Mouse (Mus musculus): ENCODE measurements around the gene Tex10. TPM values are rescaled to one million over a fixed set of nuclear protein-coding genes. Genes with fewer than 3 reads are reported as not detected.

Gene Tex10
- total RNA-seq (2014; rRNA removed), result 21.5 and 24.2 TPM in 2 replicates
- 19.7 and 21.6 TPM in 2 replicates for polyA plus RNA-seq (2015; fragmentation: Nextera tagmentation; extraction: Ambion mirVana)

DNA sequence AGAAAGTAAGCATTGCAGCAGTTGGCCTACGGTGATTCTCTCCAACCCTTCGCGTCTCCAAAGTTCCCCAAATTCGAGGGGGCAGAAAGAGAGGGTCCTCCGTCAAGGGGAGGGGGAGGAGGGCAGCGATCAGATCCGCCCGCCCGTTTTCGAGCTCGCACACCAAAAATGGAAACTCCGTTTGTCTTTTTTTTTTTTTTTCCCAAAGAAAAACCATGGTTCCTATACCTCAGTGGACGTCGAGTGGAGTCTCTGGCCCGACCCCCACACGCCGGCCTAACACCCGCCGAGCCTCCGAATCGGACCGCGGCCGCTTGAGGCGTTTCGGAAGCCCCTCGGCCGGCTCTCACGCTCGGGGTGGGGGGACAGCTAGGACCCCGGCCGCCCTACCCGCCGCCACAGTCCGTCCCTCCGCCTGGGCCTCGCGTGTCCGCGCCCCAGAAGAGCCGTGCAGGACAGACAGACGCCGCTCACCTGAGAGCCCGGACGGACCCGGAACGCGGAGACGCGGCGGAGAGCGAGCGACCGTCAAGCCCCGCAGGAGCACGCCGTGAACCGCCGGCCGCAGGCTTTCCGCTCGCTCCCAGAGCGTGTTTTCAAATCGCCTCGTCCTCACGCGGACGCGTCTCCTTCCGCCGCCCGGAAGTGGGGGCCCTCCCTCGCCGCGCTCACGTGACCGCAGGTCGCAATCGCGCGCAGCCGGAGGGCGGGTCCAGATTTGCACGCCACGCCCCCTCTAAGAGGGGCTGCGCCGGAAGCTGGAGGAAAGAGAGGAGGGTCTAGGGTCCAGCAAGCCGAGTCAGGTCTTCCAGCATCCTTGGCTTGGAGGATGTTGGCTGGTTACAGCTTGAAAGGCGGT lies at the start of gene Tex10:
Tex10 (minus strand) TSS at position 668 of the 859 bp plus-strand sequence.
- WGBS, result under 1% methylated on average over 85 of the region's 89 CpGs
- Histone ChIP-seq H3K36me3 (ENCODE audit: insufficient read depth, low read length) (peaks cover 6% of the 10 kb centered on the region; the same call in 1 of the 2 replicates), H3K27me3 (ENCODE audit: insufficient read depth, low read length) (no peaks in the 10 kb centered on the region), H3K4me1 (ENCODE audit: insufficient read depth, low read length) (peaks cover 4% of the 10 kb centered on the region; the same call in 1 of the 2 replicates), H3K9me3 (ENCODE audit: low read length) (no peaks in the 10 kb centered on the region), H3K27ac (peak within 1 kb of the TSS; percentile 70; the same call in 1 of the 2 replicates), H3K4me2 (ENCODE audit: low read depth, low read length) (peak within 1 kb of the TSS; percentile 94), H3K9ac (replicated peaks; ENCODE audit: low read length) (peak within 1 kb of the TSS; percentile 78), H3K4me3 (ENCODE audit: low read length) (peak within 1 kb of the TSS; percentile 73)
- ATAC-seq (peak; percentile 97), DNase-seq (ENCODE audit: low spot score) (peak; percentile 96)
- no peak for TF ChIP-seq CTCF (IDR thresholded peaks at IDR 0.05; ENCODE audit: low read depth)

DNA sequence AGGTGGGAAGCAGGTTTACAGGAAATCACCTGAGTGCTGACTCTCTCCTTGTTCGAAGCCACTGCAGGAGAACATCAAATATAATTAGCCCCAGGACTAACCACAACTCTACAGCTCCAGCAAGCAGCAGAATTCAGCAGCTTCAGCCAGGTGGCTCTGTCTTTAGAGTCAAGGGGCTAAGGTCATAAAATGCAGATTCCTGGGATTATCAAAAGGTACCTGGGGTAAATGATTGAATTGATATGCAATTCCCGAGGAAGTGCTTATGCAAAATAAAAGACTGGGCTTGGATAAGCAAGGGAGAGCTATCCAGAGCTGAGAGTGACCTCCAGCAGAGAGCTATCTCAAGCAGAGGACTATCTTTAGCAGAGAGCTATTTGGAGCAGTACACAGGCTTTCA lies 37.6 kb upstream of the Tex10 start:
- Histone ChIP-seq H3K4me3 (ENCODE audit: low read length) (no peak overlapping the region), H3K27ac (no peak overlapping the region), H3K4me2 (ENCODE audit: low read depth, low read length) (no peak overlapping the region), H3K36me3 (ENCODE audit: insufficient read depth, low read length) (no peaks in the 10 kb centered on the region), H3K4me1 (ENCODE audit: insufficient read depth, low read length) (no peaks in the 10 kb centered on the region), H3K9ac (replicated peaks; ENCODE audit: low read length) (no peak overlapping the region), H3K27me3 (ENCODE audit: insufficient read depth, low read length) (no peaks in the 10 kb centered on the region), H3K9me3 (ENCODE audit: low read length) (0 out of 2 replicates have a peak, but pooled peaks cover 2% of the 10 kb centered on the region)
- no peak for DNase-seq (ENCODE audit: low spot score)
- no peak for ATAC-seq
- TF ChIP-seq CTCF (IDR thresholded peaks at IDR 0.05; ENCODE audit: low read depth), result no peak
- 66% methylated on average over 2 of the region's 2 CpGs for WGBS

DNA sequence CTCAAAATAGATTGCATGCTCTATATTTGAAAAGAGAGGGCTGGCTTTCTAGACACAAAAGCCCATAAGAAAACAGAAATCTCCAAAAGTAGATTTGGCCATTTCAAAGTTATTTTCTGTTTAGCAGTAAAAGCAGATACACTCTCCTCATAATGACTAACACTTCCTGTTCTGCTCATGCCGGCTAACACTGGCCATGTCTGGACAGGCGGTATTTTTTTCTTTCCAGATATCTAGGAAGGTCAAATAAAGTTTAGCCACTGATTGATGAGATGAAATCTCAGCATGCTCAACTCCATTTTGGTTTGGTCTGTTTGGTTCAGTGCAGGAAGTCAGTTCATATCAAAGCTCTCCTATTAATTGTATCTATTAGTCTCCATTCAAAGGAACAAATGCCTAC lies 19.3 kb upstream of the Tex10 start:
- Histone ChIP-seq H3K4me3 (ENCODE audit: low read length) (no peak overlapping the region), H3K9me3 (ENCODE audit: low read length) (no peaks in the 10 kb centered on the region), H3K9ac (replicated peaks; ENCODE audit: low read length) (no peak overlapping the region), H3K27me3 (ENCODE audit: insufficient read depth, low read length) (no peaks in the 10 kb centered on the region), H3K36me3 (ENCODE audit: insufficient read depth, low read length) (no peaks in the 10 kb centered on the region), H3K27ac (no peak overlapping the region), H3K4me1 (ENCODE audit: insufficient read depth, low read length) (no peaks in the 10 kb centered on the region), H3K4me2 (ENCODE audit: low read depth, low read length) (no peak overlapping the region)
- no peak for ATAC-seq
- DNase-seq (ENCODE audit: low spot score), result no peak
- TF ChIP-seq CTCF (IDR thresholded peaks at IDR 0.05; ENCODE audit: low read depth), result no peak
- WGBS, result 89% methylated on average over 2 of the region's 2 CpGs

DNA sequence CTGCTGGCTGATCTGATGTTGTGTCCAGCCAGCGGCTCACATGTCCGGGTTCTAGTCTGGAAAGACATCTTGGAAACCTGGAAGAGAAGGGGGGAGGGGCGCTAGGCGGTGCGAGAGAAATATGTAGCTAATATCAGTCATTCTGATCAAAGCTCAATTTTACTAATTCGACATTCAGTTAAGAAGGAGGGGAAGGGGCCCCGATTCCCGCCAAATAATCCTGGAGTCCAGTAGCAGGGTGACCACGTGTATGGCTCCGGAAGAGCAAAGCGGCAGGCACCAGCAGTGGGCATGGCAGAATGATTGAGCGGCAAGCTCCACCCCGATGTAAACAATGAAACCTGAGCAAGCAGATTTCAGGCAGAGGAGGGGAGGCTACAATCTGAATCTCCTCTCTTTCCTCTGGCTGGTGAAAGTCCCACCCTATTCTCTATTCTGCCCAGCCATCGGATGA lies 18.1 kb upstream of the Tex10 start:
- Histone ChIP-seq H3K4me2 (ENCODE audit: low read depth, low read length) (peak overlapping the region; percentile 47), H3K9ac (replicated peaks; ENCODE audit: low read length) (0 out of 2 replicates have a peak overlapping the region, but pooled peaks have one; percentile 14), H3K27me3 (ENCODE audit: insufficient read depth, low read length) (no peaks in the 10 kb centered on the region), H3K4me3 (ENCODE audit: low read length) (peak overlapping the region; percentile 28), H3K27ac (no peak overlapping the region), H3K4me1 (ENCODE audit: insufficient read depth, low read length) (no peaks in the 10 kb centered on the region), H3K9me3 (ENCODE audit: low read length) (no peaks in the 10 kb centered on the region), H3K36me3 (ENCODE audit: insufficient read depth, low read length) (no peaks in the 10 kb centered on the region)
- DNase-seq (ENCODE audit: low spot score), result peak; percentile 42
- TF ChIP-seq CTCF (IDR thresholded peaks at IDR 0.05; ENCODE audit: low read depth), result no peak
- WGBS, result 11% methylated on average over 14 of the region's 14 CpGs
- peak; percentile 43; the same call in 1 of the 2 replicates for ATAC-seq

DNA sequence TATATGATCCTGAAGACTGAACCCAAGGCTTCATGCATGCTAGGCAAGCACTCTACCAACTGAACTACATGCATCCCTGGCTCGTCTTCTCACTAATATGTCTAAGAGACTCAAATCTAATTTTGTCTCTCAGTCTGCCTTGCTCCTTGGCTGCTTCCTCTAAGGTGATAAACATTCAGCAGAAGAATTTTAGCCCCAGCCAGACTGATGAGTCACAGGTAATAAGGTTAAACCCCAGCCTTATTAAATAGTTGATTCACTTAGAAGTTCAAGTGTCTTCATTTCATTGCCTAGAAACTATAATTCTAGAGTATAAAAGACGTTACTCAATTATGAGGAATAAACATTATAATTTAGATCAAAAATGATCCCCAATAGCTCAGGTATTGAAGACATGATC lies 15.7 kb upstream of the Tex10 start:
- Histone ChIP-seq H3K4me2 (ENCODE audit: low read depth, low read length) (no peak overlapping the region), H3K4me3 (ENCODE audit: low read length) (no peak overlapping the region), H3K9ac (replicated peaks; ENCODE audit: low read length) (no peak overlapping the region), H3K27me3 (ENCODE audit: insufficient read depth, low read length) (no peaks in the 10 kb centered on the region), H3K4me1 (ENCODE audit: insufficient read depth, low read length) (no peaks in the 10 kb centered on the region), H3K27ac (no peak overlapping the region), H3K9me3 (ENCODE audit: low read length) (no peaks in the 10 kb centered on the region), H3K36me3 (ENCODE audit: insufficient read depth, low read length) (no peaks in the 10 kb centered on the region)
- DNase-seq (ENCODE audit: low spot score) (no peak), ATAC-seq (no peak)
- TF ChIP-seq CTCF (IDR thresholded peaks at IDR 0.05; ENCODE audit: low read depth), result no peak
- WGBS, result 82% methylated on average over 2 of the region's 2 CpGs

DNA sequence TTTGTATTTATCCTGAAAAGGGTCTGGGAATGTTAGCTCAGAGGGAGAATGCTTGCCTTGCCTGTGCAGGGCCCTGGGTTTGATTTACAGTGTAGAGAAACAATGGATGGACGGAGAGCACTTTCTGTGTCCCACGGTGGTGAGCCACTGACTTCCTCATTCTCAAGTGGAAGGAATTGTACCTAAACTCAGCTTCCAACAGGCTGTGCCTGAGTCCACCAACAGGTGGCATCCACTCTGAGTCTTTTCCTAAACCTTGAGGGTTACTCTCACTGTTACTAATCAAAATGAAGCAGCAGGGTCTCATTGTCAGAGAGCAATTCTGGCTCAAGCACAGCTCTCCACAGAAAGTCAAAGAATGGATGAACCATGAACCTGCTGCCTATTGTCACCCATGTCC lies 8.0 kb upstream of the Tex10 start:
- Histone ChIP-seq H3K9ac (replicated peaks; ENCODE audit: low read length) (no peak overlapping the region), H3K4me2 (ENCODE audit: low read depth, low read length) (no peak overlapping the region), H3K36me3 (ENCODE audit: insufficient read depth, low read length) (no peaks in the 10 kb centered on the region), H3K27ac (no peak overlapping the region), H3K4me1 (ENCODE audit: insufficient read depth, low read length) (no peaks in the 10 kb centered on the region), H3K9me3 (ENCODE audit: low read length) (no peaks in the 10 kb centered on the region), H3K27me3 (ENCODE audit: insufficient read depth, low read length) (no peaks in the 10 kb centered on the region), H3K4me3 (ENCODE audit: low read length) (no peak overlapping the region)
- peak; percentile 63 for TF ChIP-seq CTCF (IDR thresholded peaks at IDR 0.05; ENCODE audit: low read depth)
- DNase-seq (ENCODE audit: low spot score), result peak; percentile 58
- ATAC-seq, result no peak
- WGBS, result 43% methylated on average over 2 of the region's 2 CpGs

Data from hindbrain, postnatal 0 days (tissue).